Mouse (Mus musculus): ENCODE data around the gene Pex26. TPM values are rescaled to one million over a fixed set of nuclear protein-coding genes. Genes with fewer than 3 reads are reported as not detected.

Gene Pex26
- polyA plus RNA-seq, 1 experiment from 2014 or later, result 1.2 TPM

DNA sequence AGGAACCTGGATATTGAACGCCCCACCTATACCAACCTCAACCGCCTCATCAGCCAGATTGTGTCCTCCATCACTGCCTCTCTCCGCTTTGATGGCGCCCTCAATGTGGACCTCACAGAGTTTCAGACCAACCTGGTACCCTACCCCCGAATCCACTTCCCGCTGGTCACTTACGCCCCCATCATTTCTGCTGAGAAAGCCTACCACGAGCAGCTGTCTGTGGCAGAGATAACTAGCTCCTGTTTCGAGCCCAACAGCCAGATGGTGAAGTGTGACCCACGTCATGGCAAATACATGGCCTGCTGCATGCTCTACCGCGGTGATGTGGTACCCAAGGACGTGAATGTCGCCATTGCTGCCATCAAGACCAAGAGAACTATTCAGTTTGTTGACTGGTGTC is 39.5 kb downstream of the Pex26 start:
- no peak overlapping the region for H3K4me3 ChIP-seq (ENCODE audit: inconsistent target)

DNA sequence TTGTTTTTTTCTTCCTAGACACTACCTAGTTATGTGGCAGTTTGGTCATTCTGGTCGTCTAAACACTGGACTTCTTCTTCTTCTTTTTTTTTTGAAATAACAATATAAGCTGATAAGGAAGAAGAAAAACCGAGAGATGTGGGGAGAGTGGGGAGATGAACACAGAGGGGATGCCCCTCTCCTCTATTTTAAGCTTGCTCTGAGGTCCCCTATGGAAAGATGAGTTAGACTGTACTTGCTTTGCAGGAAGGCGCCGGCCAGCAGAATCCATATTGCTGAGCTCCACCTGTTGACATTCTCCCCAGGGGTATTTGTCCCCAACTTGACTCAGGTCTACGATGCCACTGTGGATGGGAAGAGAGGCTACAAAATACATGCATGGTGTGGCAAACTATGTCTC is 40.6 kb downstream of the Pex26 start:
- no peak overlapping the region for H3K4me3 ChIP-seq (ENCODE audit: inconsistent target)
- H3K36me3 ChIP-seq (ENCODE audit: inconsistent target), result no peaks in the 10 kb centered on the region
- H3K79me2 ChIP-seq (ENCODE audit: inconsistent target), result no peaks in the 10 kb centered on the region
- 66% methylated on average over 5 of the region's 5 CpGs for WGBS (ENCODE audit: missing documents)
- 0 out of 2 replicates have a peak overlapping the region, but pooled peaks have one; percentile 7 for H3K27ac ChIP-seq

More for the DNA sequence above, 39.5 kb downstream of the Pex26 start:
- no peaks in the 10 kb centered on the region for H3K79me2 ChIP-seq (ENCODE audit: inconsistent target)
- 94% methylated on average over 14 of the region's 14 CpGs for WGBS (ENCODE audit: missing documents)
- H3K27ac ChIP-seq, result no peak overlapping the region
- no peaks in the 10 kb centered on the region for H3K36me3 ChIP-seq (ENCODE audit: inconsistent target)

DNA sequence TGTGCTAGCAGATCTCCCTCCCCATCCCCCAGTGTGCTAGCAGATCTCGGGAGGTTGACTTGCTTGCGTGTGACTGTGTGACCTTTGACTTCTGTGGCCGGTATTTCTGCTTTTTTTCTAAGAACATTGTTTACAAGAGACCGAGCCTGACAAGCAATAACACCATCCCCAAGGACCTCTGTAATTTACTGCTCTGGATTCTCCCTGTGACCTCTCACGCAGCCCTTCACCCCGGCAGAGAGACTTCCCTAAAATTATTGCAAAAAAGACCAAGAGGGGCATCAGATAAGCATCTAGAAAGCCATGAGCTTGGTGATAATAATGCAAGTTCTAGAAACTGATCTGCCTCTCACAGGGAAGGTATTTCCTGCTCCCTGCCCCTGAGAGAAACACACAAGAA is 41.5 kb downstream of the Pex26 start:
- 7% methylated on average over 6 of the region's 6 CpGs for WGBS (ENCODE audit: missing documents)
- no peaks in the 10 kb centered on the region for H3K36me3 ChIP-seq (ENCODE audit: inconsistent target)
- no peaks in the 10 kb centered on the region for H3K79me2 ChIP-seq (ENCODE audit: inconsistent target)
- H3K27ac ChIP-seq, result peak overlapping the region; percentile 28; the same call in 1 of the 2 replicates
- H3K4me3 ChIP-seq (ENCODE audit: inconsistent target), result no peak overlapping the region

DNA sequence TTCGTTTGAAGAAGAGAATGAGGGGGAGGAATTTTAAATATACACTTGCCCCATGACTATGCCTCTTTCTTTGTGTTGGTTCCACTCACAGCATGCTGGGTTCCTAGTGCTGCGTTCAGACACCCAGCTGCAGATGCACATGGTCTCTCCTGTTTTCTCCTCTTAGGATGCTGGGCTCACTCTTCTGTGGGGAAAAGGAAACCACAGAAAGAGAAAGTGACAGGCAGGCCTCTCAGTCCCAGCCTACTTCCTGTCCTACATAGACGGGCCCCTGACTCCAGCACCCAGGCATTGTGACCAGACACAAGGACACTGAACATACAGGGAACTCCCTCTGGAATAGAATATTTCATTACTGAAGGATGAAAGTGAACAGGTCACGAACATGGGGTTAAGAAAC is 42.6 kb downstream of the Pex26 start:
- 16% methylated on average over 4 of the region's 4 CpGs for WGBS (ENCODE audit: missing documents)
- no peaks in the 10 kb centered on the region for H3K79me2 ChIP-seq (ENCODE audit: inconsistent target)
- H3K27ac ChIP-seq, result peak overlapping the region; percentile 28; the same call in 1 of the 2 replicates
- H3K36me3 ChIP-seq (ENCODE audit: inconsistent target), result no peaks in the 10 kb centered on the region
- no peak overlapping the region for H3K4me3 ChIP-seq (ENCODE audit: inconsistent target)

DNA sequence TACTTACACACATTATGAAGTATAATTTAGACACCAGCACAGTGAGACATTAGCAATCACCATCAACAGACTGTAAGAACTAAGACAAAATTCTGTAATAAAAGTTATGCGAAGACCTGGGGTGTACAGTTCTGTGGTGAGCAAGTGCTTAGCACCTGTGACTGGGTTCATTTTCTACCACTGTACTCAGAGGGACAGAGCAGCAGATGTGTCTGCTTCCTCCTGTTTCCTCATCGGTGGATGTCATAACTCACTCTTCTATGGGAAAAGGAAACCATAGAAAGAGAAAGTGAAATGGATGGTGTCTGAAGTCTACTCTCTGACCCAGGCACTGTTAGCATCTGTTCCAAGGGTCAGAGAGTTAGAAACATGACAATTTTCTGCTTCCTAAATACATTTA is 43.3 kb downstream of the Pex26 start:
- Histone ChIP-seq H3K27ac (no peak overlapping the region), H3K36me3 (ENCODE audit: inconsistent target) (no peaks in the 10 kb centered on the region), H3K79me2 (ENCODE audit: inconsistent target) (no peaks in the 10 kb centered on the region), H3K4me3 (ENCODE audit: inconsistent target) (no peak overlapping the region)
- WGBS (ENCODE audit: missing documents), result 13% methylated on average over 2 of the region's 2 CpGs

DNA sequence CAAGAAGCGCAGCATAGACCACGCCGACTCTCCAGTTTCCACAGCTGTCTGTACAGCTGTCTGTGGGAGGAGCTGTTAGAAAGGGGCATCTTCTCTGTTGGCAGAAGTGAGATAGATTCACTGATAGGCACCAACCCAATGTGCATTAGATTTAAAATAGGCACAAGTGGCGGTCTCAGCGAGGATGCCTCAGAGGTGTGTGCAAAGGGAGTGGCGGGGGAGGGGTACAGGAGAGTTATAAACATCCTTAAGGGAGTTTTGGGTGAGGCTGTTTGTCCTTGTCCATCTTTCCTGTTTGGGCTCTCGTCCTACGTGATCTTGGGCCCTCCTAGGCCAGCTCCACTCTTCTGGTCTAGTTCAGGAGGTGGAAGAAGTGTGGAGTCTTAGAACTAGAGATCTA is 45.0 kb downstream of the Pex26 start:
- 92% methylated on average over 8 of the region's 8 CpGs for WGBS (ENCODE audit: missing documents)
- Histone ChIP-seq H3K4me3 (ENCODE audit: inconsistent target) (no peak overlapping the region), H3K27ac (no peak overlapping the region), H3K79me2 (ENCODE audit: inconsistent target) (no peaks in the 10 kb centered on the region), H3K36me3 (ENCODE audit: inconsistent target) (no peaks in the 10 kb centered on the region)

DNA sequence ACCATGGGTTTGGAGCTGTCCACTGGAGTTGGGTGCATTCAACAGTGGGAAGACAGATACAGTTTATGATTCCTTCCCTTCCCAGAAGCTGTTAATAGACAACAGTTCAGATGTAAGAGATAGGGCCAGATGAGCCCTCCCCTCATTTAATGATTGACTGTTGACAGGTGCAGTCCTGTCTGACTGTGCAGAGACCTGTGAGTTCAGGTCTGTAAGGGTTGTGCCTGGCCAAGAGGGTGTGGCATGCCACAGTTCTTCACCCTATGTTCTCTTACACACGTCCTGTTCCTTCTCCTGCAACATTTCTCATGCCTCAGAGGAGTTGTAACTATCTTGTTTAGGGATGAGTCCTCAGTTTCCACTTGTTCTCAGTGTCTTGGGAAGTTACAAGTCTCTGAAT is 49.2 kb downstream of the Pex26 start:
- no peaks in the 10 kb centered on the region for H3K79me2 ChIP-seq (ENCODE audit: inconsistent target)
- H3K4me3 ChIP-seq (ENCODE audit: inconsistent target), result no peak overlapping the region
- no peaks in the 10 kb centered on the region for H3K36me3 ChIP-seq (ENCODE audit: inconsistent target)
- 90% methylated on average over 1 of the region's 1 CpGs for WGBS (ENCODE audit: missing documents)
- H3K27ac ChIP-seq, result no peak overlapping the region

DNA sequence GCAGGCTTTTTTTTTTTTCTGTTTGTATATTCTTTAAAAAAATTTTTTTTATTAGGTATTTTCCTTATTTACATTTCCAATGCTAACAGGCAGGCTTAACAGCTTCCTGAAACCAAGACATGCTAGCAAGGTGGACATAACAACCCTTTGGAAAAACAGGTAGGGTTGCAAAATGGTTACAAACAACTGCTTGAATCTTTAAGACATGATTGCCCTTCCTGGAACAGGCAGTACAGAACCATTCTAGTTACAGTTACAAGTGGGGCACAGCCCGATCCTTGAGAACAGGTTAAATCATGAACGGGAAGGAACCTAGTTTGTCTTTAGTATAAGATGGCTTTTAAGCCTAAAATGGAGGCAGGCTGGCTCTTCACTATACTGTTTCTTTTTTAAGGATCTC is 52.9 kb downstream of the Pex26 start:
- Histone ChIP-seq H3K27ac (no peak overlapping the region), H3K36me3 (ENCODE audit: inconsistent target) (no peaks in the 10 kb centered on the region), H3K4me3 (ENCODE audit: inconsistent target) (no peak overlapping the region), H3K79me2 (ENCODE audit: inconsistent target) (no peaks in the 10 kb centered on the region)
- 75% methylated on average over 2 of the region's 2 CpGs for WGBS (ENCODE audit: missing documents)

DNA sequence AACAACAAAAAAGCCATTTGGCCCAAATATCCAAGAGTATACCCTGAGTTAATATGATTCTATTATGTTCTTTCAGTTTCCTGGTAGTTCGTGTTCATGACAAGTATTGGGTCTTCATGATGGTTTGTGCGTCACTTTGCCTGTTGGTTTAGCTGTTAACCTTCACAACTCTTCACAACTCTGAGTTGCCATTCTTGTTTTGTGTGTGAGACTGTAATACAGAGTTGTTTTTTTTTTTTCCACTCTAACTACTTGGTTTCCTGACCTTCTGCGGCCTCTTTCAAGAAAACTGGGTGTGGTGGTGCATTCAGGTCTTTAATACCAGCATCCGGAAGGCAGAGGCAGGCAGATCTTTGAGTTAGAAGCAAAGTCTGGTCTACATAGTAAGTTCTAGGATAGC is 54.7 kb downstream of the Pex26 start:
- WGBS (ENCODE audit: missing documents), result 93% methylated on average over 4 of the region's 4 CpGs
- Histone ChIP-seq H3K79me2 (ENCODE audit: inconsistent target) (no peaks in the 10 kb centered on the region; the same call in 1 of the 2 replicates), H3K36me3 (ENCODE audit: inconsistent target) (no peaks in the 10 kb centered on the region; the same call in 1 of the 2 replicates)

DNA sequence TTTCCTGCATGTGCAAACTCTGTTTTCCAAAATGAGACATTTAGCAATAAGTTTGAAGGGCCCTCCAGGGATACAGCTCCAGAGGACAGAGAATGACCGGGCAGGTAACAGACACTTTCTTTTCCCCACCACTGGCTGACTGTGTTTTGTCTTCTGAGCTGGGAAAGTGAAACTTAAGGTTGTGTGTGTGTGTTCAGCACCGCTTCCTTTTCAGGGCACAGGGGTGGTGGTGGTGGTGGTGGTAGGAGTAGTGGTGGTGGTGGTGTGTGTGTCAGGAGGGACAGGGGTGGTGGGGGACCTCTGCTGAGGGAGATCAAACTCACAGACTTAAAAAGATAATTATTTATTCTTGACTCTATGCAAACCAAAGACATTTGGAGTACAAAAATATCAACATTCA is 58.3 kb downstream of the Pex26 start:
- no peak overlapping the region for H3K4me3 ChIP-seq (ENCODE audit: inconsistent target)
- WGBS (ENCODE audit: missing documents), result 58% methylated on average over 2 of the region's 2 CpGs
- no peaks in the 10 kb centered on the region; the same call in 1 of the 2 replicates for H3K36me3 ChIP-seq (ENCODE audit: inconsistent target)
- peaks cover 27% of the 10 kb centered on the region for H3K79me2 ChIP-seq (ENCODE audit: inconsistent target)
- H3K27ac ChIP-seq, result no peak overlapping the region

More for the DNA sequence above, 54.7 kb downstream of the Pex26 start:
- no peak overlapping the region for H3K4me3 ChIP-seq (ENCODE audit: inconsistent target)
- no peak overlapping the region for H3K27ac ChIP-seq

DNA sequence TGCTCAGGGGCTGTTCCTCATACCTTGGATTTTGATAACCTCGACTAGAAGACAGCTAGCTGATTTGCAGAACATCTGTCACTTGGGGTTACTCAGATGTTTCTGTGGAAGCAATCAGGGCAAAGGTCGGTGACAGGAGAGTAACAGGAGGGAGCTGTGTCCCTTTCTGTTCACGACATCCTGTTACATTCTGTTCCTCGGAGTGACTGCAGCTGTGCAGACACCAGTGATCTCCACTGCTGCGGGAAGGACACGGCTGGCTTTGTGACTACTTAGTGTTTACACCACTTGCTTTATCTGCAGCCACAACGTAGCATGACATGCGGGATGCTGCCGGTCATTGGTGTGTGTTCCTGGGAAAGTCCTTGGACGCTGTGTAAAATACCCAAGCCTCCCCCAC is 59.7 kb downstream of the Pex26 start:
- no peak overlapping the region for H3K4me3 ChIP-seq (ENCODE audit: inconsistent target)
- 88% methylated on average over 10 of the region's 10 CpGs for WGBS (ENCODE audit: missing documents)
- H3K36me3 ChIP-seq (ENCODE audit: inconsistent target), result no peaks in the 10 kb centered on the region; the same call in 1 of the 2 replicates

DNA sequence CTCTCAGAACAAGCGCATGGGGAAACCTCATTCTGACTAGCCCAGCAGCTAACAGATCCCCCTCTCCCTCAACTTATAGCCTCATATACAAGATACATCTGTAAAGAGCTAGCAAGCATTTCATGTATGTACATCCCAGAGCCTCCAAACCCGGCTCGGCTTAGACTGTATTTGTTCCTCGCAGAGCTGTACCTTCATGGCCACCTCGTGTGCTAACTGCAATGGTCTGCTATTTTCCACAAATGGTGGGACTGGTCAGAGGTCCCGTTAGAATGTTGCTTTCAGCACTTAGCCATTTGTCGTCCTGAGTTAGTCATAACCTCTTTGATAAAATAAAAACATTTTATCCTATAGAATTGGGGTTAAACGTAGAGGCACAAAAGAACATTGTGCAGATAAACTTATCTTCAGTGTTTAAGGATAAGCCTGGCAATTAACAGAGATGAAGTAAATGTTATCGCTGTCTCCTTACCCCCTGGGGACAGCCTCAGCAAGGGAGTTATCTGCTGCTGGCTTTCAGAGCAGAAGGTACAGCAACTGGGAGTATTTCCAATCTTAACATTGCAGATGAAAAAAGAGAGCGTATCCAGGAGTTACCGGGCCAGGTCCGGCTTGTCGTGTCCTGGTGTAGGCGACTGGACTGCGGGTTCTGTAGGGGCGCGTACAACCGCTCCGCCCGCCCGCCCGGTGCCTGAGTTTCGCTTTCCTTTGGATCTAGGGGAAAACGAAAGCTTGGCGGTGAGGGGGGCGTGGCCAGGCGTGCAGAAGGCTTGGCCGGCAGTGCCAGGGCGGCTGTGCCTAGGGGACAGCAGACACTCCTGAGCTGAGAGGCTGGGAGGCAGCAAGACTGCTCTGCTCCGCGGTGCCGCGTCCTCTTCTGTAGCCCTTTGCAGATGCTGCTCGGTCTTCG is 61.9 kb downstream of the Pex26 start, which contains the start of gene Usp18:
Gene Usp18, plus strand, starts transcription at position 780 of the 910 bp plus-strand sequence.
- WGBS (ENCODE audit: missing documents), result 3% methylated on average over 35 of the region's 35 CpGs
- peaks cover 63% of the 10 kb centered on the region for H3K79me2 ChIP-seq (ENCODE audit: inconsistent target)
- H3K36me3 ChIP-seq (ENCODE audit: inconsistent target), result peaks cover 10% of the 10 kb centered on the region; the same call in 1 of the 2 replicates
- H3K27ac ChIP-seq, result peak within 1 kb of the TSS; percentile 76
- peak within 1 kb of the TSS; percentile 66 for H3K4me3 ChIP-seq (ENCODE audit: inconsistent target)

More for the DNA sequence above, 59.7 kb downstream of the Pex26 start:
- Histone ChIP-seq H3K79me2 (ENCODE audit: inconsistent target) (peaks cover 41% of the 10 kb centered on the region), H3K27ac (no peak overlapping the region)

DNA sequence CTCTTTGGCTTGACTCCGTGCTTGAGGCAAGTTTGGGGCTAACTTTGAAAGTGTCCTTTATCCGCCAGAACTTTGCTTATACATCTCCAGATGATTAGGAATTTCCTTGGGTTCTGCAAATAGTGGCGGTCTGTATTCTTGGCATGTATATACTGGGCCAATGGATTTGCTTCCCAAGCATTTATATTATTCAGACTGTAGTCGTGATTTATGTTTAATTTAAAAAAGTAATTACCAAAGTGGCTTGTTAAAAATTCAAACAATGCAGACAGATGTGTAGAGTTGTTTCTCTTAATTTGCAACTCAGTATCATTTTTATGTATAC is 62.5 kb downstream of the Pex26 start:
- H3K4me3 ChIP-seq (ENCODE audit: inconsistent target), result peak overlapping the region; percentile 66
- peak overlapping the region; percentile 76 for H3K27ac ChIP-seq
- peaks cover 10% of the 10 kb centered on the region; the same call in 1 of the 2 replicates for H3K36me3 ChIP-seq (ENCODE audit: inconsistent target)
- H3K79me2 ChIP-seq (ENCODE audit: inconsistent target), result peaks cover 69% of the 10 kb centered on the region
- 9% methylated on average over 4 of the region's 4 CpGs for WGBS (ENCODE audit: missing documents)

All from macrophage (primary cell).